Mouse (Mus musculus) heart, postnatal 0 days (tissue): ENCODE results near the gene Plxdc2.

Experiments used
- CTCF ChIP-seq: IDR thresholded peaks from 2 replicates; pipeline ENCODE4 v1.5.1; 2016; ENCODE audit warnings: antibody characterized with exemption, control low read depth, low read depth
- EP300 ChIP-seq: IDR thresholded peaks from 2 replicates; pipeline ENCODE4 v1.6.1; 2016; ENCODE audit warnings: antibody characterized with exemption, low read depth

GRCm38 (mm10) chr2:16588546-16588945 lies 232.4 kb downstream of the Plxdc2 start:
- TF ChIP-seq CTCF (no peak), EP300 (no peak)
